Mouse (Mus musculus): ENCODE data around the gene Nubp2.
A peak's percentile ranks its signal among the peaks of the same experiment; 100 is the strongest.

Gene Nubp2

DNA sequence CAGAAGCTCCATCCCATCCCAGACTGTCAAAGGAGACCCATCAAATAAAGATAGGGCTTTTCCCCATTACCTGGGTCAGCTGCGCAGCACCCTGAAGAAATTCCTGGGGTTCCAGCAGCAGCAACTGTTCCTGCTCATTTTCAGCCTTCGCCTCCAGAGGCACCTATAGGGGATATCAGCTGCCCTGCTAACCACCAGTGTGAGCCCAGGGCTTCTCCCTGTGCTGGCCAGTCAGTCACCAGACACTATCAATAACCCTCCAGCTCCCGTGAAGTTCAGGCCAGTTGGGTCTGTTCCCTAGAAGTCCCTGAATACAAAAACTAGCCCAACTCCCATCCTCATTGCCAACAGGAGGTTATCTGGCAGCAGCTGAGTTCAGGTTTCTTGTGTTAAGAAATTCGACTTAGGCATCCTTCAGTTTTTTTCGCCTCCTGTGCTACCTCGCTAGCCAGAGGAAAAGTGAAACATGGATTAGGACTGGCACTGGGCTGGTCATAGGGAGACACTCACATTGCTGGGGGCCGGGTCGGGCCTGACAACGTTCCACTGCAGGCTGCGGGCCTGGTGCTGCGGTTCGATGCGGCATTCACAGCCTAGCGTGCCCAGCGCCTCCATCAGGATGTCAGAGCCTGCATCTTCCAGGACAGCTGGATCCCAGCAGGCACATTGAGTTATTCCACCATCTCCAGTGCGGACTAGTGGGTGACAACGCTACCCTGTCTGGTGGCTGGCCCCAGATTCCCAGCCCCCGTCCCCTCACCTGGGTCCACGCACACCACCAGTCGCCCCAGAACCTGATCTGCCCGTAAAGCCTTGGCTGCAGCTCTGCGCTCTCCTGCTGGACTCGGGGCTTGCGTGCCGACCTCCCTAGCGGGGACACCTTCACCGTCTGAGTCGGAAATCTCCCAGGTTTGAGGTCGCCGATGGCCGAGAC, 8.2 kb upstream of the Nubp2 start:
- no peak for DNase-seq (ENCODE audit: low read depth)

DNA sequence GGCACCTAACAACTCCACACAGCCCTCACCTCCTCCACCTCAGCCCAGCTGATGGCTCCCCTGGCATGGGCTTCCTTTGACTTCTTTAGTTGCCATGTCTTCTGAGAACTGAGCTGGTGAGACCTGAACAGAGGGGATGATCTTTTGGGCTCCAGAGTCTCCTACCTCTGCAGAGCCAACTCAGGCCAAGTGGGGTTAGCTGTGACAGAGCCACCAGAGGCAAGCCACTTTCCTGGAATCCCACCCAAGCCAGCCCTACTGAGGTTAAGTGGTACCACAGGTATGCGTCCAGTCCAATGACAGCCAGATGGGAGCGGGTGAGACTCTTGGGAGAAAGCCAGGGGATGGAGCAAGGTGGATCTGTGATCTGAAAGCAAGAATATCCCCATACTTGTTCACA, 7.1 kb upstream of the Nubp2 start:
- DNase-seq (ENCODE audit: low read depth): no peak

DNA sequence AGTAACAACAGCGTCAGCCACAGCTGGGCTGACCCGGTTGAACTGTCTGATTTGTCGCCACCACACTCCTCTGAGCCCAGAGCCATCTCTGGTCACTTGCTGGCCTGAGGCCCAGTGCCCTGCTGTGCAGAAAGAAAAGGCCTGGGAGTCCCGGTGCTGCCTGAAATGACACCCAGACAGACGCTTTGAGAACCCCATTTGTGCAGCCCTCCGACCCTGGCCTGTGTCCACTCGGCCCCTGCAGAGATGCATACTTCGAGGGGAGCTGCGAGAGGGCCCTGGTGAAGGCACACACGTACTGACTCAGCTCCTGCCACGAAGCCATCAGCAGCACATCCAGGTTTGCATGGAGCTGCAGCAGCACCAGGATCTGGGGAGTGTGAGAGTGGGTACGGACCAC, 6.6 kb upstream of the Nubp2 start:
- DNase-seq (ENCODE audit: low read depth): no peak

DNA sequence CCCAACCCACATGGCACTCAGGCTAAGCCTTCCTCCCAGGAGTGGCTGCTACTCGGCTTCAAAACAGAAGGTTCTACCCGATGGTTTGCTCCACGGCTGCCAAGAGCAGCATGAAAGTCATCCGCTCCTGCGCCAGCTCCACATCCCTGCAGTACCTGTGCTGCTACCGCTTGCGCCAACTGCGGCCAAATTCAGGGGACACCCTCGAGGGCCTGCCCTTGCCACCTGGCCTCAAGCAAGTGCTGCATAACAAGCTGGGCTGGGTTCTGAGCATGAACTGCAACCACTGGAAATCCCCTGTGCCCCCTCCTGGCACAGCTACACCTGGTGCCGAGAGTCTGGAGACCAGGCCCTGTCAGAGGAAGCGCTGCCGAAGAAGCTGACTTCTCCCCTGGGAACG, 5.2 kb upstream of the Nubp2 start:
- no peak for DNase-seq (ENCODE audit: low read depth)

DNA sequence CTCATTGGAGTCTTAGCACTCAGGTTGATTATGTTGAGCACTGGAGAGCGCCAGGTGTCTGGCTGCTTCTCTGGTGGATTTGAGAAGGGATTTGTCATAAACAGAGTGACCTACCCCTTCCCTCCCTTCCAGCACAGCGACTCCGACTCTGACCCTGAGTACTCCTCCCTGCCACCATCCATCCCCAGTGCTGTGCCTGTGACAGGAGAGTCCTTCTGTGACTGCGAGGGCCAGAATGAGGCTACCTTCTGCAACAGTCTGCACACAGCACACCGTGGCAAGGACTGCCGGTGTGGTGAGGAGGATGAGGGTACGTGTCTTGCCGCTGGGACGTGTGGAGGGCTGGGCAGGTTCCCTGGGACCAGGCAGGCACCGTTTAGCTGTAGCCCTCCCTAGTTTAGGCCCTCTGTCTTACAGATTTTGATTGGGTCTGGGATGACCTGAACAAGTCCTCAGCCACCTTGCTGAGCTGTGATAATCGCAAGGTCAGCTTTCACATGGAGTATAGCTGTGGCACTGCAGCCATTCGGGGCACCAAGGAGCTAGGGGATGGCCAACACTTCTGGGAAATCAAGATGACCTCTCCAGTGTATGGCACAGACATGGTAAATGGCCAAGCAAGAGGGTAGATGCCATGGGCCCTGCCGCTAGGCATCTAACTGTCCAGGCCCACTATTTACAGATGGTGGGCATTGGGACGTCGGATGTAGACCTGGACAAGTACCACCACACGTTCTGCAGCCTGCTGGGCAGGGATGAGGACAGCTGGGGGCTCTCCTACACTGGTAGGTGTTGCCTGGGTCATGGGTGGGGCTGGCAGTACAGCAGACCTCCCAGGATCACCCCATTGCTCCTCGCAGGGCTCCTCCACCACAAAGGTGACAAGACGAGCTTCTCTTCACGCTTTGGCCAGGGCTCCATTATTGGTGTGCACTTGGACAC, 4.3 kb upstream of the Nubp2 start:
- no peak for DNase-seq (ENCODE audit: low read depth)

DNA sequence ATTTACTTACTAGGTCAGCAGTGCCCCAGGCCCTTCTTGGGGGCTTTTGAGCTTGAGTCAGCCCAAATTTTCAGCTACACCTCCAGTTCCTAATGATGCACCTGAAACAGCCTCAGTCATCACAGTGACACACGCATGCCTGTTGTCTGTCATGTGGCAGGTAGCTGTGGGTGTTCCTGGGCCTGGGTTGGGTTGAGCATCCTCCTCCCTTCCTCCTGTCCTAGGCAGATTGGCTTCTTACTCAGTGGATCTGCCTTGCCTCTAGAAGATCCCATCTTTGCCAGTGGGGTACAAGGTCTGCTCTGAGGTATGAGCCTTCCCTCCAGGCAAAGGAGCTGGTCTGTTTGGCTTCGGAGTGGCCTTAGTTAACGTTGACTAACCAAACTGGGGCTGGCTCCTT, 2.7 kb upstream of the Nubp2 start:
- DNase-seq (ENCODE audit: low read depth): no peak

DNA sequence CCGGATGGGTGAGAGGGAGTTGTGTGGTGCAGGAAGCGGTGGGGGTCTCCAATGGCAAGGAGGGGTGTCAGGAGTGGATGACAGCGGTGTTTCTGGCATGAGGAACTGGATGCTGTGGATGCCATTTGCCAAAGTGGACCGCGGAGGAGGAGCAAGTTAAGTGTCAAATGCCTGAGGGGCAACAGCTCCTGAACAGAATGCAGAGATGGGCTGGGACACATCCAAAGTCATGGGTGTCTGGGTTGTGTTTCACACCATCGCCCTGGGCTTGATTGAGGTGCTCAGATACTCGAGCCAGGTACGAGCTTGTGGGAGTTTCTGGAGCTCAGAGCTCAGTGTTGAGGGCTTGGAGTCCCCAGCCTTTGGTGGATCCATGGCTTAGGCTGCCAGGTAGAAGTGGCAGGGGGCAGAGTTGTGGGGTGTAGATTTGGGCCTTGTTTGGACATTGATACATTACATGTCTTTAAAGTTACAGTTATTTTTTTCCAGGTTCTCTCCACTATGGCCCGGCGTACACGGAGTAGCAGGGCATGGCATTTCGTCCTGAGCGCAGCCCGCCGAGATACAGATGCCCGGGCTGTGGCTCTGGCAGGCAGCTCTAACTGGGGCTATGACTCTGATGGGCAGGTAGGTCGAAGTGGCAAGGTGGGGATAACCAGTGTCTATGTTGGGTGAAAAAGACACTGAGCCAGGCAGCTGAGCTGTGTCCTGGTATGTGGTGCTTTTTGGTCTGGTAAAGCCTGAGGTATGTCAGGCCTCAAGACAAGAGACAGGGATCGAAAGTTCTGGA, 1.3 kb upstream of the Nubp2 start:
- peak; percentile 52 for DNase-seq (ENCODE audit: low read depth)

DNA sequence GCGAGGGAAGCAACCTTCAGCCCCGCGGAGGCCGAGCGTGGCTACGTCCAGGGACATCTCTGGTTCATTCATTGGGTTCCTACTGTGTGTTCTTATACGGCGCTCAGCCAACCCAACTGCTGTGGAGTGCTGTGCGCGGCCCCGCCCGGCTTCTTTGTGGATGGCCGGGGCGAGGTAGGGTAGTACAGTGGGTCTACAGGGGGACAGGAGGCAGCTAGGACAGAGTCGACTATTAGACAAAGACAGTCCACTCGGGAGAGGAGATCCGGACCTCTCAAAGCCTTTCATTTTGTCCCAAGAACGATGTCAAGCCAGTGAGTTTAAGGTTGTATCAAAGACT, 753 bp upstream of the Nubp2 start:
- DNase-seq (ENCODE audit: low read depth): no peak

DNA sequence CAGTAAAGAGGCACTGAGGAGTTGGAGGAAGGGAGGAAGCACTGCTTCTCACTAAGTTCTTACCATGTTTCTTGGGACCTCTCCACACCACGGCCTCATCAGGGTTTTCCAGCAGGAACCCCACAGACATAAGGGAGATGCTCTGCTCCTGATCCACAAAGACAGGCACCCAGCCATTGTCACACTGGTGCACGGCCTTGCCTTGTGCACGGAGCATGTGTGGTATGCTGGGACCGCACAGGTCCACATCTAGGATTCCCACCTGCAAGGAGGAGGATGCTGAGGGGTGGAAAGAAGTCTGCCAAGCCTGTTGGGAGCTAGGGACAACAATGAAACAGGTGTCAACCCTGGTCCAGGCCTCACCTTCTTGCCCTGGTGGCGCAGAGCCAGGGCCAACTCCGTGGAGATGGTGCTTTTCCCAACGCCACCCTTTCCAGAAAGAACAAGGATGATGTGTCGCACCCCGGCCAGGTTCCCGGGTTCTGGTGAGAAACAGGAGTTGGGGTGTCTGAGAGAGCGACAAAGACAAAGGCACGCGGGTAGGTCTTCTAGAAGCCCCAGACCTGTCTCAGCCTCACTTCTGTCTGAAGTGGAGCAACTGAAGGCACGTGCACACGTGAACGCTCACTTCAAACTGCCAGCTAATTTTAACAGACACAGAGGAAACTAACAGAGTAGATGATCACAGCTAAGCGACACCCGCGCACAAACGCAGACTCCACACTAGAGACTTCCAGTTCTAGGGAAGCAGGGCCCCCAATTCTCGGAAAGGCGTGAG, 604 bp downstream of the Nubp2 start:
- DNase-seq (ENCODE audit: low read depth): no peak

DNA sequence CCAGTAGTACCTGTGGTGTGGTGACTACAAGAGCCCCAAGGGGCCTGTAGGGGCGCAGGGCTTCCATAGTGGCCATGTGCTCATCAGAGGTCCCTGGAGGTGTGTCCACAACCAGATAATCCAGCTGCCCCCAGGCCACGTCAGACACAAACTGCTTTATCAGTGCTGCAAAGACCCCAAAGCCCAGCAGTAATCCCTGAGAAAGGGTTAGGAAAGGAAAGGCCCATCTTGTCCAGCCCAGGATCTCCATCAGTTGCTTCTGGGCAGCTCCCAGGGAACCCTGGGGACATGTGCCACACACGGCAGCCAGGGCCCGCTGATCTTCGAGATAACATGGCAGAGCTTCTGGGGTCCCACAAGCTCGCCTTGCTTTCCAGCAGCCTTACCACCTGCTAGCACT, 1.8 kb downstream of the Nubp2 start:
- no peak for DNase-seq (ENCODE audit: low read depth)

DNA sequence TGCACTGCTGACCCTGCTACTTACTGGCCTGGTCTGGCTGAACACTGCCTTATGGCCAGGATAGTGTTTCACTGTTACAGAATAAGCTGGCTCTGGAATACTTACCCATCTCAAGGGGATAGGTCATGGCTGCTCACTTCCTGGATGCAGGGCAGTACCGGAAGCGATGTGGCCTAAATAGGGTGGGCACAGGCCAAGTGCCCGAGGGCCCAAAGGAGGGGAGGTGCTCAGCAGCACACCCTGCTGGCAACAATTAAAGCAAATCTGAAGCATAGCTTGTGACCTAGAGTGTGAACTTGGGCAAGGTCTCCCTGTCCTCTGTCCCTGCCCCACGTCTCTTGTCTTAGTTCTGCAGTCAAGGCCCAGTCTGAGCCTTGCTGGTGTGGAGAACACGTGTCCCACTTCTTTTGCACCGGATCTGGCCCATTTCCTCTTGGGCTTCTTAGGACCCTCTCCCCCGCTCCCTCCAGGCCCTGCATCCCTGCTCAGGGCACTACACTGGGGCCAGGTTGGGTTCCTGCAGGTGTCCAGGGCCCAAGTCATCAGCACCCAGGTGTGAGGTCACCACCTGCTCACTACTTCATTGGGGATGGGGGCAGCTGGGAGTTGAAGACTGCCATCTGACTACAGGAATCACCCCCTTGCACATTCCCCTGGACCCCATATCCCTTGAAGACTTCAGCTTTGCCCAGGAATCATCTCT, 4.3 kb downstream of the Nubp2 start:
- peak; percentile 53 for DNase-seq (ENCODE audit: low read depth)

DNA sequence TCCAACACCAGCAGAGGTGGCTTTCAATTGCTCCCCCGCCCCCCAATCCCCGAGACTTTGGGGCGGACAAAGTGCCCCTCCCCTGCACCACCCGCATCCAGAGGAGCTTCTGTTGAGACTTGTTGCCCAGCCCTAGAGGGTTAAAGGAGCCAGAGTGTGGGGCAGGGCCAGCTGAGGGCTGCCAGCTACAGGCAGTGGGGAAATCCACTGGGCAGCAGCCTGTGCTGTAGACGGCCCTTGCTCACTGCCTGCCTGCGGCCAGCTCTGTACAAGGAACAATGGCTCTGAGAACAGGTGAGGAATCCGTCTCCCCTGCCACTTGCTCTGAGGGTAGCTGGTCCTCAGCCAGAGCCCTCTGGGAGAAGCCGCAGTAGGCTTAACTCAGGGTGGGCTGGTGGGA, 7.6 kb downstream of the Nubp2 start:
- DNase-seq (ENCODE audit: low read depth): no peak

DNA sequence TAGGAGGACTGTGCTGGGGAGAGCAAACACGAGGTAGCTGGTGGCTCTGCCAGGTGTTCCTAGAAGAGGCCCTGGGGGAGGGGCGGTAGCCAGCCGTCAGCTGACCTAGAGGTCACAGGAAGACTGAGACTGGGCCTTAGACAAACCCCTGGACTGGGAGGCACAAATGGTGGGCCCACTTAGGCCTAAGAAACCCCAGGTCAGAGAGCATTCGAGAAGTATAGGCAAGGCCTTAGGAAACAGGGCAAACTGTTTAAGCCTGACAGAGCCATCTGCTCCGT, 8.1 kb downstream of the Nubp2 start:
- DNase-seq (ENCODE audit: low read depth): no peak

DNA sequence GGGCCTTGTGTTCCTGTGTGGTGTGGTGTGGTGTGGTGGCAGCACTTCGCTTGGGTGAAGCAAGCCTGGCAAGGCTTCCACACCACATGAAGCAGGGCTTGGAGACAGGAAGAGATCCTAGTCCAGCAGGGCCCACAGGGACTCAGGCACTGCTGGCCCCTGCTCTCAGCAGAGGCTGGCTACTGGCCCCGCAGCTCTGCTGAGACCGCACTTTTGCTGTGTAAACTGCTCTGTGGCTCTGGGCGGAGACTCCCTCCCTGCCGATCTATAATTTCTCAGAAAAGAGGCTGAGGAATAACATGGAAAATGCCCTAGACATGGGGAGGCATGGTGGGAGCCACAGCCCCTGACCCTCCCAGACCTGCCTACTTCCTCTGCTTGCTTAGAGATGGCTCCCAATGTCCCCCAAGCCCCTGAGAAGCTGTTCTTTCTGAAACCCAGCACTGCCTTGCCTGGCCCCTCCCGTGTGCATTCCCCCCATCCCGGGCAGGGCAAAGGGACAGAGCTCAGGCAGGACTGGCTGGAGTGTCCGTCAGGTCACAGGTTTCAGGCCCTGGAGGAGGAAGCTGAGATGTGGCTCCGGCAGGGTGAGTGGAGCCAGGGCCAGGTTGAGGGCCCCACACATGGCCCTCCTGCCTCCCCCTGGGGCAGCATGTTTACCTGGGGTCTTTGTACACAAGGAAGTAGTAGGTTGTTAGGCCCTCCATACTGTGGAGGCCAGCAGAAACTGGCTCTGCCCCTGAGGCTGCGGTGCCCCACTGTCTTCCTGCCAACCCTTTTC, 8.6 kb downstream of the Nubp2 start:
- DNase-seq (ENCODE audit: low read depth): no peak

DNA sequence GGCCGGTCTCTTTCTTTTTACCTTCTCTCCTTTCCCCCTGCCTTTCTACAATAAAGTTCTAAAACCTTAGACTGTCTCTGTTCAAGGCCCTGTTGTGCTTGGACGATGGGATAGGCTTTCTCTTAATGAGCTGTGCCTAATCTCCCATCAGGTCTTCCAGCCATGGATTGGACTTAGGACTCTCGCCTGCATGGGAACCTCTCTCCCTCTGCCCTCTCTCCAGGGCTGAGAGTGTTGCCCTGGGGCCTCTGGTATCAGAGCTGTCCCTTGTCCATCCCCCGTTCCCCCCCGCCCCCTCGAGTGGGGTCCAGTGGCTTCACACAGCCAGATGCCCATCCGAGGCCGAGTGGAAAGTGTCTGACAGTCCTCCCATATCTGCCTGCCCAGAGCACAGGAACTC, 11.2 kb downstream of the Nubp2 start:
- no peak for DNase-seq (ENCODE audit: low read depth)

DNA sequence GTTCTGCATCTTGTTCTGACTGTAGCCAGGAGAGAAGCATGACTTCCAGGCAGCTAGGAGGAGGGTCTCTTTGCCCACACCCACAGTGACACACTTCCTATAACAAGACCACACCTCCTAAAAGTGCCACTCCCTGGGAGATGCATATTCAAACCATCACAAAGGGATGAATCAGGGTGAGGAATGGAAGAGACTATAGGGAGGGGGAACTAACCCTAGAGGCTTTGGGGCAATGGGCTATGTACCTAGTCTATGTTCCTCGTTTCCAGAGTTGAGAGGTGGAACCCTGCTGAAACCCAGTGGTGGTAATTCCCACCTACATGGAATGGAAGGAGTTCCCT, 11.8 kb downstream of the Nubp2 start:
- no peak for DNase-seq (ENCODE audit: low read depth)

DNA sequence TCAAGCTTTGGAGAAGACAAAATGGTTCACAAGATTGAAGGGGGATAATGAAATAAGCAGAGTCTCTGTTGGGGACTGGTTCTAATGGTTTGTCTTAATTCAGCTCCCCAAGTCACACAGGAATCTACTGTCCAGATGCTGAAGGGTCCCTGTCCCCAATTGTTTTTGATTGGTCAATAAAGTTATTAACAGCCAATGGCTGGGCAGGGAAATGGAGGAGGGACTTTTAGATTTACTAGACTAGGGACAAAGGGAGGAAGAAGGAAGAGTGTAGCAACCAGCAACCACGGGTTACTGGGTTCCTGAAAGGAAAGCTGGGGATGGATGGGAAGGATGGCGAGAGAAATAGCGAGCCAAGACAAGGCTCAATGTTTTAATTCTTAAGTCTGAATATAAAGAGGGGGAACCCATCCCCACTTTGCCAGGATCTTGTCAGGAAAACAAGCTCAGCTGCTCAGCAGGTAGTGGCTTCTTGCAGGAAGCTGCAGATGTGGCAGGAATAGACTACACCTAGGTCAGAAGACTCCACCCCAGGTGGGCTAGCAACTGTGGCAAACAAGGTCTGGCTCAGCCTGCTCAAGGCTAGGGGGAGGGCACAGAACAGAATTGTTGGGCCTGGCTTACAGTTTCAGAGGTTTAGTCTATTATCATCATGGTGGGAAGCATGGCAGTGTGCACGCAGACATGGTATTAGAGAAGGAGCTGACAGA, 12.3 kb downstream of the Nubp2 start:
- DNase-seq (ENCODE audit: low read depth): no peak

DNA sequence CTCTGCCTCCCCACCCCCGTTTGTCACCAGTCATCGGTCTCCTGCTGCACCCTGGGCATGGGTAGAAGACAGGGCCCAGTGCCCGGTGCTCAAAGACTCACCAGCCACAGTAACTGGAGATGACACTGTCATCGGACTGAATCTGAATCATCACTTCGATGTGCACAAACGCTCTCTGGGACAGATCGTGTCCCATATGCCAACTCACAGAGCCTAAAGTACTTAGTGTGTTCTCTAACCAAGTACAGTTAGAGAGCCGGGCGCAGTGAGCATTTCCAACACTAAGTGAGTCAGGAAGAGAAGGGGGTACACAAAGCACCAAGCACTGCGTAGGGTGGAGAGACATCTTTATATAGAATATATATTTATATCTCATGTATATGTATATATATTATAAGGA, 18.2 kb downstream of the Nubp2 start:
- no peak for DNase-seq (ENCODE audit: low read depth)

DNA sequence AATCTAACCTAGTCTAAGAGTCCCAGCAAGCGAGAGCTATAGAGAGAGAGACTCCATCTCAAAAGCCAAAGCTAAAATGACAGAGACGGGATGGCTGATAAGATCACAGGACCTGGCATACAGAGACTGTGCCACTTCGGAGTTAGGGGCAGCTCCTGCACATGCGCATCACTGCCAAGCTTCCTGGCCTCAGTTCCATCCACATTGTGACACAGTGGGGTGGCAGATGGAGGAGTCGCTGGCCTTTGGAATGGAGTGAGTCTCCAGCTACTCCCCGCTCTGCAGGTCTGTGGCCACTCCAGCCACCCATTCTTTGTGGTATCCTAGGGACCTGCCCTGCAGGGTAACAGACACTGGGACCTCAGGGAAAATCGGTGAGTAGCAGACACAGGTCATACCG, 20.4 kb downstream of the Nubp2 start, which contains the start of gene Igfals:
Gene Igfals (plus strand): TSS at position 222 of the 400 bp plus-strand sequence.
- DNase-seq (ENCODE audit: low read depth): no peak

DNA sequence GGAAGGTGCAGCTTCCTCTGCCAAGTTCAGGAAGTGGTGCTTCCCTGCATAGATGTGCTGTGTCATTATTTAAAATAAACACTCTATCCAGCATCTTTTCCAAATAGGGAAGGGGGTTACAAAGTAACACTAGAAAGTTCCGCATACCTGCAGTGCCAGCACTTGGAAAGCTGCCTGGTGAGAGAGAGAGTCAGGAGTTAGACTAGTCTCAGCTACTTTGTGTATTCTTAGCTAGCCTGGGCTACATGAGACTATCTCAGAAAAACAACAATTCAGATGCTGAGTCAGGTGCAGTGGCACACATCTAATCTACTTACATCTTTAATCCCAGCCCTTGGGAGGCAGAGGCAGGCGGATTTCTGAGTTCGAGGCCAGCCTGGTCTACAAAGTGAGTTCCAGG, 24.4 kb downstream of the Nubp2 start:
- DNase-seq (ENCODE audit: low read depth): no peak

Measured in induced T-regulatory cell, adult 2 months (primary cell).